Mouse (Mus musculus) urinary bladder, adult 18-20 months (tissue): Measurements from ENCODE around the gene Lmo2.

Source experiments
- DNase-seq, 2 experiments: peaks; one replicate each; pipeline ENCODE4 v3.0.0; 2022; ENCODE audit warnings: low spot score in 2 of 2, mixed read lengths in 2 of 2

The Lmo2 gene

DNA sequence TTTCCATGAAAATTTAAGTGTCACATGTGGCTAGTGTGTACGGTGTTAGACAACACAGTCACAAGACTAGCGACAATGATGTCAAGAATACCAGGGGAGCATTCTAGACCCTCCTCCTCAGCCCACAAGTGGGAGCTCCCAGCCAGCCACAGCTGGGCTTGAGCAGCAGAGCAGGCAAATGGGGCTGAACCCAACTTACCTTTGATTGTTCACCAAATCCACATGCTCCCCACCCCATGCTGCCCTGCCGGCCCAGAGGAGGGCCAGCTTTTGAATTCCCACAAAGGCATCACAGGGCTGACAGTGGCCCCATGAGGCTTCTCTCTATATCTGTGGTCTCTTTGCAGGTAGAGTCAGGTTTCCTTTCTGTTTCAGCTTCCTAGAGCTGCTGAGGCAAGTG, 16.7 kb upstream of the Lmo2 start:
- no peak for DNase-seq

DNA sequence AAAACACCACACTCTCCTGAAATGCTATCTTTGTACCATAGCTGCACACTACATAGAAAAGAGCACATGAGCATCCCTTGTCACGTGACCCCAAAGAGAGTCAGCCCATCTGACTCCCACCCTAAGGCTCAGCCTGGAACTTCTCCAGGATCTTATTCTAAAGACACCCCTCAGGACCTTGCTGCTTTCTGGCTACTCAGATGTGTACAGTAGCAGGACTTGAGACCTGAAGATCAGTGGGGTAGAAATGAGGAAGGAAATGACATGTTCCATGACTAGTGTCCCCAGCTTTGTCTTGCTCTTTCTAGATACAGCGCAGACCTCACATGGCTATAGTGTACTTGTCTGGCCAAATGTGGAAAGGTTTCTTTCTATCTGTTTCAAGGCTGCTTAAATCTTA, 12.9 kb upstream of the Lmo2 start:
- no peak for DNase-seq

DNA sequence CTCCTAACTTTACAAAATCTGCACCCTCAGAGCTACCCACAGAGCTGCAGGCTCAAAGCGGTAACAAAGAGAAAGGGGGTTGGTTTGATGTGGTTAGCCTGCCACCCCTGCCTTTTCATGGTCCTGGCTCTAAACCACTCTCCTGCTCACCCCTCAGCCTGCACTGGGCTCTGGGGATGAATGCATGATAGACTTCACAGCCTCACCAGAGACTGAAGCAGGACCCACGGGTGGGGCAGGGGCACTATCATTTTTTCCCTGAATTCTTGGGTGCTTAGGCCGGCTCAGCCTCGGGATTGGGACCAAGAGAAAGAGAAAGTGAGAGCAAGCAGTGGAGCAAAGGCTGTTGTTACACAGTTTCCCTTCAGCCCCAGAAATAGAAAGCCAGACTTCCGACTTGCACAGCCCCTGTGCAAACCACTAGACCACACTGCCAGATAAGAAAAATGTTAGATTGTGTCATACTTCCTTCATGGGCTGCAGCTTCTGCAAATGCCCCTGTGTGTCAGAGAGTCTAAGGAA, 12.2 kb upstream of the Lmo2 start:
- DNase-seq, result no peak

DNA sequence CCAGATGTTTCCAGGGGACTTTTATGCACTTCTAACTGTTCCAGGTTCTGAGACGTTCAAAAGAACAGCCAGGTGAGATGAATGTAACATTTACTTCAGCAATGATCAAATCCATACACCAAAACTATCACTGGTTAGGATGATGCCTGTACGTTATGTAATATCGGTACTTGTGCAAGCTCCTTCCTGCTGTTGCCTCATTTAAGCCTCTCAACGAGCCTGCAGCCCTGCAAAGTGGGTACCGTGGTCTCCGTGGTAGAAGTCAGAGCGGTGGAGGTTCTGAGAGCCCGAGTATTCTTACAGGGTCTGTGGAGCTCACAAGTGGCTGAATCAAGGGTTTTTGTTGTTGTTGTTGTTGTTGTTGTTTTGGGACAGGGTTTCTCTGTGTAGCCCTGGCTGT, 10.9 kb upstream of the Lmo2 start:
- DNase-seq, result no peak

DNA sequence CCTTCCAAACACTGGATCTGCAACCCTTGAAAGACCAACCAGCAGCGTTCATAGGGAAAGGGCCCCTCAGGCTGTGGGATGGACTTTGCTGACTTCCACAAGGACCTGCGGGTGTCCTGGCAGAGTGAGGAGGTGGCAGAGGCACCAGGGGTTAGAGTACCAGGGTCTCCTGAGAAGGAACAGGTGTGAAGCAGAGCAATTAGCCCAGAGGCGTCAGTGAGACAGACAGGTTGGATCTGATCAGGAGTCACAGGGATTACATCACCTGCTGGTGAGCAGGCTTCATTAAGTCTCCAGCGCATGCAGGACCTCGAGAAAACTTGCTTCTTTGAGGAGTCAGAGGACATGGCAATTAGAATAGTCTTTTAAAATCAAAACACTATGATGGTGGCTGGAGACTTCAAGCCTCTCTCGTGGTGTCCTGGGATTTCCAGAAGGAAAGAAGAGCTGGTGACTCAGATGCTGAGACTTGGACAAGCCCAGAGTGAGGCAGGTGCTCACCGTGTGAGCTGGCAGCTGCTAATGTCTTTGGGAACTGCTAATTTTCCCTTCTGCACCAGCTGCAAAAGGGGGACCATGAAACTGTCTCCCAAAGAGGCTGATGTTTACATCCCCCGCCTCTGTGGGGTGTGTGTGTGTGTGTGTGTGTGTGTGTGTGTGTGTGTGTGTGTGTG, 9.7 kb upstream of the Lmo2 start:
- no peak for DNase-seq

DNA sequence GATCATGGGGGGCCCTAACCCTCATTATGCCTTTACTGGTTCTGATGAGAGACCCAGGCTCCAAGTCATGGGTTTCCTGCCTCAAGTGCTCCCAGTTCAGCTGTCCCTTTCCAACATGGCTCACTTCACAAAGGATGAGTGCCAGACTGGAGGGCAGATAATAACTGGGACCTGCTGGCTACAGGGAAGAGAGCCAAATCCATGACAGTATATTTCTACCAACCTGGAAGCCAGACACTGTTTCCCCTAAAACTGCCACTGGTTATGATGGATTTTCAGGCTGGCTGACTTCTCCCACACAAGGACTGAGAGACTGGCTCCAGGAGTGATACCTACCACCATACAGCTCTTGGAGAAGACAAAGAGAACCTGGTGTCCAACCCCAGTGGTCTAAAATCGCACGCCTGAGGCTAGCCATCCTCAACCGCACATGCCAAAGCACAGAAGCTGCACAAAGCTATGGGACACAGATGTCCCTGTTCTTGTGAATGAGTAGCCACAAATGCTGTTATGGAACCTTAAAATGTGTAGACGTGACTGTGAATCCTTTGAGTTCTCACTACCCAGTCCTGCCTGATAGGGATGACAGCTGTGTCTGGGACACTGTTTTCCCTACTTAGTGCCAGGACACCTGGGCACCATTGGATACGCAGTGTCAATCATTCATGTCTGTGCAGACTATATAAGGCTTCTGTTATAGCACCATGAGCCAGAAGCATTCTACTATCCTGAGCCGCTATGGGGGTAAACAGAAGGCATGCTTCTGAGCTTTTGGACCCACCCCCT, 4.5 kb upstream of the Lmo2 start:
- DNase-seq, result no peak

DNA sequence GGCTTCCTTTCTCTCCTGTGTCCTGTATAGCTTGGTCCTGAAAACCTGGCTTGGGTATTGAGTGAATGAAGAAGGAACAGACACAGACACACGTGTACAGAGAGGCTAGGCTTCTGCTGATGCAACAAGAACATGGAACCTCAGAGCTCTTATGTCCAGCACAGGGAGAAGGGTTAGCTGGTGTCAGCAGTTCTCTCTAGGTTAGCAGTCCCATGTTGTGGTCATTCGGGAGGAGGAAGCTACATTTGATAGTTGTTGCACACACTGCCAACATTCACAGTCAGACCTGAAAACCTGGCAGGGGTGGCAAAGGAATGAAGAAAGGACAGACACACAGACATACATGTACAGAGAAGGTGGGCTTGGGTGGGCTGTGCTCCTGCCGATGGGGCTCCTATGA, 2.1 kb upstream of the Lmo2 start:
- no peak for DNase-seq

DNA sequence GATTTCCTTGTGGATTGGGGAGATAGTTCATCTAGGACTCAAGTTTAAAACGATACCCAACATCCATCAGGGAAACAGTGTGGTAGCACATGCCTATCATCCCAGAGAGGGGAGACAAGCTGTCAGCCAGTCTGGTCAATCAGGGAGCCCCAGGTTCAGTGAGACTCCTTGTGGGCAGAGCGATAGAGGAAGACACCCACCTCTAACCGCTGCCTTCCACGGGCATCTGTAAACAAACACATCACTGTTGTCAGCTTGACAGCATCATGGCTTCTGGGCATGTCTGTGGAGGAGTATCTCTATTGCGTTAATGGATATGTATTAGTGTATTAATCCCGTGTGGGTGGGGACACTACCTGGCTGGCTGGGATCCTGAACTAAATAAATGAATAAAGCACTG, 919 bp upstream of the Lmo2 start:
- DNase-seq, result no peak

DNA sequence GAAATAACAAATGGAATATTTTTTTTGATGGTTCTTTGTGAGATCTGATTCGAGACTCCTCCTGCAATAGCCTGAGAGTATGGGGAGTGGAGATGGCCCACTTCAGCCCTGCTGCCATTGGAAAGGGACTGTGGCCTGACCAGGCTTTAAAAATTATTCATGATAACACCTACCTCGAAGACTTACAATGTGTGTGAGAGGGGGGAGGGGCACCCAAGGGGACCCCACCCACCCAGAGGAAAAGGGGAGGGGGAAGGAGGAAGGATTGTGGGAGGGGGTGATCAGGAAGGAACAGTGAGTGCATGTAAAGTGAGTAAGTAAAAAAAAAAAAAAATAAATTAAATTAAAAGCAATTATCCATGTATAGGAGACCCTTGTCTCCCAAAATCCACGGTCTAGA, 848 bp downstream of the Lmo2 start:
- DNase-seq, result no peak

DNA sequence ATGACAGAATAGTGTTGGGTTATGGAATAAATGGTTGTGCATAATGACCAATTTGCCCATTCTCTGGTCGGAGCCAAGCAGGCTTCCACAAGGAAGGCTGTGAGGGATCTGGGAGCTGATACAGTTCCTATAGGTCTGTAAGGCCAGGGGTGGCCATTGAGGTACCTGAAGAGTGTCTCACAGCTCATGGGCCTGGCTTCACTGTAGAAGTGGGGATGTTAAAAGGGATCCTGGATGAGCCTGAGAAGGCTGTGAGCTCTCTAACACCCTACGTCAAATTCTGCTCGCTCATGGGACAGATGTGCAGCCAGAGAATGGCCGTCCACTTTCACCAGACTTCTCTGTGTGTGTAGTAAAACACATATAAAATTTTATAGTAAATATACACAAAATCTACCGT, 1.3 kb downstream of the Lmo2 start:
- DNase-seq, result no peak

DNA sequence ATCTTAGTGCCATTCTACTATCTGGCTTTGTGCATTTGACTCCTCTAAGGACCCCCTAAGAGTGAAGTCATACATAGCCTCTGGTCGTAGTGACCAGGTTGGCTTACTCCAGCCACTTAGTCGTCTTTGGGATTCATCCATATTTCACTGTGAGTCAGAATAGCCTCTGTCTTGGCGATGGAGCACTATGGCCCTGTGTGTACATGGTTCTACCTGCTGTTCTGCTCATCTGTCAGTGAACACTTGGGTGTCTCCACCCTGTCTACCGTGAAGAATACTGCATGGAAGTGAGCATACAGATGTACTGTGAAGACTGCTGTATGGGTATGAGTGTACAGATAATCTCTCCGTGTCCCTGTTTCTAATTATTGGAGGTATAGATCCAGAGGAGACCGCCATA, 1.8 kb downstream of the Lmo2 start:
- no peak for DNase-seq

DNA sequence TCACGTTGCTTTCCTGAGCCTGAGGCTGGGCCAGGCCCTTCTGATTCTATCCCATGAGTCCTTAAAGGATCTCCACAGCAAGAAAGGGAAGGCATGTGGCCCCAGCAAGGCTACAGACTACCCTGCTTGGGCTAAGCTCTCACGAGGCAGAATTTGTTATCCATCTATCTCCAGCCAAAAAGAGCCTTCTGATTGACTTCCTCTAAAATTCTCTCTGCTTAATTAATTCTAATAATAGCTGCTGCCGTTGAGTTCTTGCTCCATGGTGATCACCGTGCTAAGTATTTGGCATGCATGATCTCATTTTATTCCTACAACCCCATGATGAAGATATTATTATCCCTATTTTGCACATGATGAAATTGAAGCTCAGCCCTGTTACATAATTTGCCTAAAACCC, 4.6 kb downstream of the Lmo2 start:
- no peak for DNase-seq

DNA sequence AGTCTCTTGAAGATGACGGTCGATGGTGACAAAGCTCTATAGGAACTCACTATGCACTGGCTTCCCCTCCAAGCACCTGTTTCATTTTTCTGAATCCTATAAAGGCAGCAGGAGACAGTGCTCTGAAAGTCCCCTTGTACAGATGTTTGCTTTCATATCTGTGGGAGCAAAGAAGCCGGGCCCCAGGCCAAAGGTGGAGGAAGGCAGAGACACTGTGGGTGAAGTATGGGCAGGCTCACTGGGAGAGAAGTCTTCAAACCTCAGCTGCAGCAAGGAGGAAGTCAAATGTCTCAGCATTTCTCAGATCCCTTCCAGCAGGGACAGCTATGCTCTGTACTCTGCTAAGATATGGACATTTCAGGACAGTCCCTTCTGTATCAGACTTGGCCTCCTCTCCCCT, 7.6 kb downstream of the Lmo2 start:
- DNase-seq, result no peak

DNA sequence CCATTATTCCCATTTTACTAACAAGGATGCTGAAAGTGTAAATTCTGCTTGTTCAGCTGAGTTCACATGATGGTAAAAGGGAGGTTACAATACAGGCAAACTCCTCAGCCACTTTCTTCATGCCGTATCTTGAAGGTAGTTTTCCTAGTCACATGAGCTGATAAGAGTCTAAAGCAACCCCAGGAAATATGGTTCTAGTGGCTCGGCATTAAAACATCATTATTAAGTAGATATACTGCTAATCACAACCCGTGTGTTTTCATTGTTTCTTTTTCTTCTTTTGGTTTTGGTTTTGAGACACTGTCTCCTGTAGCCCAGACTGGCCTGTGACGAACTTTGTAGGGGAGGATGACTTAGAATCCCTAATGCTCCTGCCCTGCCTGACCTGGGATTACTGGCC, 10.4 kb downstream of the Lmo2 start:
- no peak for DNase-seq

DNA sequence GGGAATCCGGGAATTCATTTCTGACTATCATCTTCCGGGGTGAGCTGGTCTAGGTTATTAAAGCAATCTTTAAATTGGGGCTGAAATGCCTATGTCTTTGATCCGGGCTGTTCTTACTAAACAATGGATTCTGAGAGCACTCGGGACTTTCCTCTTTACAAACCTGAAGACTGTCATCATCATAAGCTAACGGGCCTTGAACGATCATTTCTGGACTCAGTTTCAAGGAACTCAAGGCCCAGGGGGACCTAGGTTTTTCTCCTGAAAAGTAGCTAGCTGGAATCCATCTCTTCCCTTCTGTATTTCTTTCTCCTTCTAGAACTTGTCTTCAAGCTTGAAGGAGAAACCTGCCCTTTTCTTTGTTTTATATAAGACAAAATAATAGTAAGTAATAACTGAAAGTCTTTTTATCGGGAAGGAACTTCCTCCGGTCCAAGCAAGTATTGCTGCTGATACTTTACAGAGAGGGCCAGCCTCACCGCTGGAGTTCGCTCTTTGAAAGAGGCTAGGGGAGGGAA, 11.2 kb downstream of the Lmo2 start:
- DNase-seq, result no peak

DNA sequence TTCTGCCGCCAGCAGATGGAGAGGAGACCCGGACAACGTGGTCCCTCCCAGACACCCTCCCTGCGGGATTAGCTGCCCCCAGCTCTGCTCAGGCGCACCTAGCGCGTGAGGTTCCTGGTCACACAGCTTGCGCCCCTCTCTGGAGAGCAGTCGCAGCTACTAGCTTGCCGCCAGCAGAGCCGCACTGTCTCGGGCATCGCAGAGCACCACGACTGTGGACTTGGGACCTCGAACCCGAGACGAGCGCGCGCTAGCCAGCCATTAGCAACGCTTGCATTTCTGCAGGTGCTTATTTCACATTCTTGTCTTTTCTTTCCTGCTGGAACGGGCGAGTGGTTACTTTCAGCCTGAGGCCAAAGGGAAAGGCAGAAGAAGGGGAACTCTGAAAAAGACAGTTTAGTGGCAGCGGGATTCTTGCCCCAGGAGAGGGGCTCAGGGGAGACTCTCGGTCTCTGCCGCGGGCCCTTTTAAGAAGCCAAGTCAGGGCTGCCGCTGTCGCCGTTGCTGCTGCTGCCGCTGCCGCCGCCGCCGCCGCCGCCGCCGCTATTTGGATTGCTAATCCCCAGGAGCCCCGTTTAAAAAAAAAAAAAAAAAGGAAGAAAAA, 11.8 kb downstream of the Lmo2 start:
- peak; percentile 45 to 47 for DNase-seq

DNA sequence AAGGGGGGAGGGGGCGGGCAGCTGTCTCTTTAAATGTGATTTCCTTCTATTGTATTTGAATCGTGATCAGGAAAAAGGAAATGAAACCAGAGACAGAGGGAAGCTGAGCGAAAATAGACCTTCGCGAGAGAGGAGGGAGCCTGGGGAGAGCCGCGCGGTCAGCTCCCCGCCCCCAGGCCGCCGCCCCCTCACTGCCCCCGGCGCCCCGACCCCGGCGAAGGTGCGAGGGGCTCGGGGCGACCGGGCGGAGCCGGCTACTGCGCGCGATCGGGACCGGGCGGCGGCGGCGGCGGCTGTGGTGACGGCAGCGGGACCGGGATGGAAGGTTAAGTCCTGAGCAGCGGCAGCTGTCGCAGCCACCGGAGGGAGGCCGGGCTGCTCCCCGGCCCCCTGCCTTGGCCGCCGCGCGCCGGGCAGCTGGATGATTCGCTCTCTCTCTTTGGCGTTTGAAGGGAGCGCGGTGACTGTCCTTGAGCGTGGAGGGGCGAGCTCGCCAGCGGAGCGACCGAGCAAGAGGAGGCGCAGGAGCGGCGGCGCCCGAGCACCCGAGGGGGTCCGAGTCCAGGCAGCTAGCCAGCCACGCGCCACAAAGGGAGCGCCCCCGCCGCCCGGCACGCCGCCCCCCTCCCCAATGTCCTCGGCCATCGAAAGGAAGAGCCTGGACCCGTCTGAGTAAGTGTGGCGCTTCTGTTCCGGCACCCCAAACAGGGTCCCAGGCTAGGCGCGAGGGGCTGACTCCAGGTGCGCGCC, 12.4 kb downstream of the Lmo2 start:
- peak in 1 of 2 experiments; percentile 44 for DNase-seq

DNA sequence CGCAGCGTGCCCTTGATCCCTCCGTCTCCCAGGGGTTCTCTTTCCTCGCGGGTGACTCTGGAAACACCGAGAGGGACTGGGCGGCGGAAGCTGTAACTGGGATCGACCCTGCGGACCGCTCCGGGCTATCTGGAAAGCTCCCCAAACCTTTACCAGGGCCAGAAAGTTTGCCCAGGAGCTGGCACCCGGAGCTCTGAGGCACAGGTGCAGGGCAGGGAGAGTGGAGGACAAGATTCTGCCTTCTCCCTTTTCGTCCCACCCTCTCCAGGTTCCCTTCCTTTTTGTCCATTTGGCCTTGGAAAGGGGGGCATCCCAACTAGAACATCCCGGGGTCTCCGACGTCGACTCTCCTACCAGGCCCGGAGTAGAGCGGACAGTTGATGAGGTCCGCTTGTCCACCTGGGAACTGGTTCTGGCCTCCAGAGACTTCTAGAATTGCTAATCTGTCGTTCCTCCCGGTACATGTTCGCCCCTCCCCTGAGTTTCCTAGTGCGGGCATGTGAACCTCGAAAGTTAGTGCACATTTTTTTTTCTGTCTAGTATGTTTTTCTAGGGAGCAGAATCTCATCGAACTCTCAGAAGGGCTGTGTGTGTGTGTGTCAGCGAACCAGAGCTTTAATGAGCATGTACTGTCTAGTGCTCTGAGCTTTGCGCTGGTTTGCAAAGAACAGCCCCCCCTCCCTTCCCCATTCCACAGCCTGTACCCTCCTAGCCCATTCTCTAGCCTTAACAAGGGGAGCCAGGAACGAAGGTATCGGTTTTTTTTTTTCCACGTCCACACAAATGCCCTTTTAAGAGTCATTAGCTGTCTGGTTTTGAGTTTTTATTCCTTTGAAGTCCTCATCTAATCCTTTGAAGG, 13.2 kb downstream of the Lmo2 start:
- DNase-seq, result peak in 1 of 2 experiments; percentile 26

DNA sequence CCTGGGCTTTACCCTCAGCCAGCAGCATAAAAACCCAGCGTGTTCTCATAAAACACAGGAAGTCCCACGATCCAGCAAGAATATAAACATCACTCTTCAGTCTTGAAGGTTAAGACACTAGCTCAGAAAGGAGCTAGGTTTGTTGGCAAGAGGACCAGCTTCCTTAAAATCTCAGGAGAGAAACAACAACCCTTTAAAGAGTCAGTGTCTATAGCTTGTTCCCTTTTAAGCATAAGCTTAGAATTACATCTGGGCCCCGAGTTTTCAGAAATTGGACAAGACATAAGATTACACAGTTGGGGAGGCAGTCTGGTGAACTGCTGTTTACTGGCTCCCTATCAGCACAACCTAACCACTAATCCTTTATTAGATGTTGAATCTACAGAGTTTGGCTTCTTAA, 14.1 kb downstream of the Lmo2 start:
- DNase-seq, result no peak

DNA sequence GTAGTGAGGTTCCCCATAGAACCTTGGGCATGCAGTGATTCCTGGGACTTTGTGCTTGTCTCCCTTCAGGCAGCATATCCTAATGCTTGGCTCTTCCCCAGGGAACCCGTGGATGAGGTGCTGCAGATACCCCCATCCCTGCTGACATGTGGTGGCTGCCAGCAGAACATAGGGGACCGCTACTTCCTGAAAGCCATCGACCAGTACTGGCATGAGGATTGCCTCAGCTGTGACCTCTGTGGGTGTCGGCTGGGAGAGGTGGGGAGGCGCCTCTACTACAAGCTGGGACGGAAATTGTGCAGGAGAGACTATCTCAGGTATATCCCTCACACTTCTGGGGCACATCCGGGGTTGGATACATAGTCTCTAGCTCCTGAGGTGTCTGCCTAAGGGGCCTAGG, 18.1 kb downstream of the Lmo2 start:
- no peak for DNase-seq

DNA sequence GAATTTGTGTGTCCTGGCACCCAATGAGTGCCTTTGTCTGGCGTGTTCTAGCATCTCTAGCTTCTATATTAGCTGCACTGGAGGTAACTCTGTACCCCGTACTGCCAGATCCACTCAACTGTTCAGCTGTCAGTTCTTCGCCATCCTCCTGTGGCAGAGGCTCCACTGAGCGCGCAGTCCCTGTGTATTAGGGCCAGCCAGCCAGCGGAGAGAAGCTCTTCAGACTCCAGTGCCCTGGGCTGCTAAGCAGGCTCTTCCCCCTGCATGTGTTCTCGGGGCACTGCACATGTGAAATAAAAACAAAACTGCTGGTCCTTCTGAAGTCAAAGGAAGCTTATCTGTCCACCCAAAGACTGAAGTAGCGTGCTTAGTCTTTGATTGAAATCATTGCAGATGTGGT, 19.4 kb downstream of the Lmo2 start:
- DNase-seq, result no peak
